Mouse (Mus musculus) skeletal muscle tissue, postnatal 0 days (tissue): ENCODE results near the gene Kng2. TPM values are rescaled to one million over a fixed set of nuclear protein-coding genes. Genes with fewer than 3 reads are reported as not detected.

ENCODE experiments used
- polyA plus RNA-seq: library from polyadenylated mRNA; unstranded; fragments of >200 nt; fragmentation: Nextera tagmentation; extraction: Ambion mirVana; gene quantifications from 2 replicates; pipeline ENCODE4 v1.2.1, GENCODE M21; 2015

Gene Kng2
- polyA plus RNA-seq: 0.32 and 0.46 TPM in 2 replicates

DNA sequence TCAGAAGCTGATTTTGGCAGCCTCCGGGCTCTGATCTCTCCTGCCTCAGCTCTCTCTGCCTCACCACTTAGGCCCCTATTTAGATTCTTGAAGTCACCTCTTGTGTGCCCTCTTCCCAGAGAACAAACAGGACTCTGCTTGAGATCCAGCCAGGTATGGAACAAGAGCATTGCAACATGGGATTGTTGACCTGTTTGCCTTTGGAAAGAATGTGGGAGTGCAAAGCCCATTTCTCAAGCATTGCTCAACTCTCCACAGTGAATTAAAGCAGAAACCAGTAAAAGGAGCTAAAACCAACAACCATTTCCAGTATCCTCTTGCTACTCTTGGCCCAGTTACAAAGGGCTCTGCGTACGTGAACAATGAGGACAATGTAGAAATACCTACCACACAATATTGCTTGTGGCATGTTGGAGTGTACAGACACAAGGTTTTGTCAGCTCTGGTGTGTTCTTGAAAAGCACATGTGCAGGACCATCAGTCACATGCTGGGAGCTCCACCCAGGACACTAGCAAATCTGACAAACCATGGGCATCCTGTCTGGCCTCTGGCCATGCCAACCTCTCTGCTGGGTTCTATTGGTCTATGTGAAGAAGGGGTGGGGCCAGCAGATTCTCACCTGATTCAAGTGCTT, at the start of gene Kng2:
Kng2 (minus strand) TSS at position 517 of the 635 bp plus-strand sequence.

DNA sequence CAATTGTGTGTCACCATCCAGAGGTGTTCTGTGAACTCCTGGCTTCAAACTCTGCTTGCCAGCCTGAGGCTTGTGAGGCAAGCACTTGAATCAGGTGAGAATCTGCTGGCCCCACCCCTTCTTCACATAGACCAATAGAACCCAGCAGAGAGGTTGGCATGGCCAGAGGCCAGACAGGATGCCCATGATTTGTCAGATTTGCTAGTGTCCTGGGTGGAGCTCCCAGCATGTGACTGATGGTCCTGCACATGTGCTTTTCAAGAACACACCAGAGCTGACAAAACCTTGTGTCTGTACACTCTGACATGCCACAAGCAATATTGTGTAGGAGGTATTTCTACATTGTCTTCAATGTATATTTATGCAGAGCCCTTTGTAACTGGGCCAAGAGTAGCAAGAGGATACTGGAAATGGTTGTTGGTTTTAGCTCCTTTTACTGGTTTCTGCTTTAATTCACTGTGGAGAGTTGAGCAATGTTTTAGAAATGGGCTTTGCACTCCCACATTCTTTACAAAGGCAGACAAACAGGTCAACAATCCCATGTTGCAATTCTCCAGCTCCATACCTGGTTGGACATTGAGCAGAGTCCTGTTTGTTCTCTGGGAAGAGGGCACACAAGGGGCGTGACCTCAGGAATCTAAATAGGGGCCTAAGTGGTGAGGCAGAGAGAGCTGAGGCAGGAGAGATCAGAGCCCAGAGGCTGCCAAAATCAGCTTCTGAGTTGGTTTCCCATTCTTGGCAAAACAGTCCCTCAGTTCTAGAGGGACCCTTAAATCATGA, 28.6 kb upstream of the Kng2 start, which contains the start of gene Kng1:
Kng1 (plus strand) TSS at position 198 of the 780 bp plus-strand sequence.

DNA sequence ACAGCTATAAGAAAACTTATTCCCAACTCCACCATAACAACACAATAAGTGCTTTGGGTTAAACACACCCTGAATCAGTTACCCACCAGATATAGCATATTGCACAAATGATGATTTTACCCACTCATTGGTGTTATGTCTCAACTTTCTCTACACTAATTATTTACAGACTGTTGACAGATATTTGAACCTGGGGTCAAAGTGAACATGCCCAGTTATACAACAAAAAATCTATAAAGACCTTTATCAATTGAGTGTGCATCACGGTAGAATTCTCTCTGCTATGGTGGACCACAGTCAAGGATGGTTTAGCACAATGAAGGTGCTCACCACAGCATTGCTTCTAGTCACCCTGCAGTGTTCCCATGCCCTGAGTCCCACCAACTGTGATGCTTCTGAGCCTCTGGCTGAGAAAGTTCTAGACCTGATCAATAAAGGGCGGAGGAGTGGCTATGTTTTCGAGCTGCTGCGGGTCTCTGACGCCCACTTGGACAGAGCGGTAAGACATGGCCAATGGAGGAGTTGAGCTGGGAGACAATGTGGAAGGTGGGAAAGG, 78.4 kb downstream of the Kng2 start, which contains the start of gene Hrg:
Hrg (plus strand) TSS at position 233 of the 556 bp plus-strand sequence.

Other genes with a start within 250 kb of the Kng2 start
- not detected in 2 replicates for gene Crygs, start 217.9 kb downstream of the Kng2 start, polyA plus RNA-seq
- gene Tbccd1, start 171.8 kb downstream of the Kng2 start, polyA plus RNA-seq: 8.3 and 8.9 TPM in 2 replicates
- 31.7 and 44.3 TPM in 2 replicates for gene Dnajb11, start 171.6 kb downstream of the Kng2 start, polyA plus RNA-seq
- 7.3 and 12.2 TPM in 2 replicates for gene Ahsg, start 138.2 kb downstream of the Kng2 start, polyA plus RNA-seq
- gene Fetub, start 111.1 kb downstream of the Kng2 start, polyA plus RNA-seq: 0.15 and 0.19 TPM in 2 replicates
- gene Hrg, start 78.4 kb downstream of the Kng2 start, polyA plus RNA-seq: 0.17 and 0.27 TPM in 2 replicates
- 1.3 and 2.8 TPM in 2 replicates for gene Kng1, start 28.4 kb upstream of the Kng2 start, polyA plus RNA-seq
- 135 and 147 TPM in 2 replicates for gene Eif4a2, start 78.0 kb upstream of the Kng2 start, polyA plus RNA-seq
- gene Rfc4, start 98.3 kb upstream of the Kng2 start, polyA plus RNA-seq: 26.1 and 28.1 TPM in 2 replicates
- 44.5 and 447 TPM in 2 replicates for gene Adipoq, start 117.1 kb upstream of the Kng2 start, polyA plus RNA-seq
- 8.4 and 10.4 TPM in 2 replicates for gene St6gal1, start 195.3 kb upstream of the Kng2 start, polyA plus RNA-seq